Mouse (Mus musculus) bone marrow macrophage, adult 2 months (primary cell): Measurements from ENCODE around the gene Pln.

Experiments
- CTCF ChIP-seq: IDR thresholded peaks from 2 replicates; pipeline ENCODE4 v1.5.1; 2012; ENCODE audit warnings: low read depth, mild to moderate bottlenecking, low read length, moderate library complexity
- POLR2A ChIP-seq: IDR thresholded peaks from 2 replicates; pipeline ENCODE4 v1.6.1; 2012; ENCODE audit warnings: mild to moderate bottlenecking, low read depth, low read length, borderline replicate concordance

GRCm38 (mm10) chr10:53347787-53348755, 10.6 kb downstream of the Pln start:
- TF ChIP-seq CTCF (no peak), POLR2A (no peak)
